Mouse (Mus musculus) forebrain, embryonic 15.5 days (tissue): Measurements from ENCODE around the gene Ccdc91. TPM values are rescaled to one million over a fixed set of nuclear protein-coding genes. Genes with fewer than 3 reads are reported as not detected.
A peak's percentile ranks its signal among the peaks of the same experiment; 100 is the strongest.

Experiments
- ATAC-seq: fragments of 200-750 bp; cut with Nextera tagmentation; replicated peaks from 2 replicates; pipeline ENCODE4 v1.8.0; 2017; ENCODE audit warnings: mild to moderate bottlenecking, moderate TSS enrichment, moderate library complexity
- H3K27ac ChIP-seq: fragments of 300-500 bp; sonication (generic); replicated peaks from 2 replicates; pipeline ENCODE4 v1.5.1; 2015; ENCODE audit warnings: mild to moderate bottlenecking, inconsistent platforms
- H3K27me3 ChIP-seq: fragments of 300-500 bp; sonication (generic); 2 replicates; pipeline ENCODE4 v1.6.1; 2015; ENCODE audit warnings: inconsistent platforms
- H3K36me3 ChIP-seq: fragments of 300-500 bp; sonication (generic); 2 replicates; pipeline ENCODE4 v1.6.1; 2015; ENCODE audit warnings: mild to moderate bottlenecking, inconsistent platforms
- H3K4me1 ChIP-seq: fragments of 300-500 bp; sonication (generic); 2 replicates; pipeline ENCODE4 v1.6.1; 2015; ENCODE audit warnings: inconsistent platforms
- H3K4me2 ChIP-seq: fragments of 300-500 bp; sonication (generic); replicated peaks from 2 replicates; pipeline ENCODE4 v1.6.1; 2015; ENCODE audit warnings: mild to moderate bottlenecking, inconsistent platforms
- H3K4me3 ChIP-seq: fragments of 300-500 bp; sonication (generic); 2 replicates; pipeline ENCODE4 v1.5.1; 2015; ENCODE audit warnings: mild to moderate bottlenecking, inconsistent platforms
- H3K9ac ChIP-seq: fragments of 300-500 bp; sonication (generic); replicated peaks from 2 replicates; pipeline ENCODE4 v1.6.1; 2015; ENCODE audit warnings: mild to moderate bottlenecking, inconsistent platforms
- H3K9me3 ChIP-seq: fragments of 300-500 bp; sonication (generic); 2 replicates; pipeline ENCODE4 v1.6.1; 2016; ENCODE audit warnings: inconsistent platforms
- WGBS: fragments of 180-500 bp; shearing (Covaris S2); methylation state at CpG from one replicate; pipeline ENCODE4 v1.1.7; 2015; ENCODE audit warnings: mixed read lengths; 5-methylcytosine and 5-hydroxymethylcytosine counted together
- polyA plus RNA-seq: library from polyadenylated mRNA; unstranded; fragments of >200 nt; fragmentation: Nextera tagmentation; extraction: Ambion mirVana; gene quantifications from 2 replicates; pipeline ENCODE4 v1.2.1, GENCODE M21; 2015

Gene Ccdc91
- polyA plus RNA-seq, 1 experiment from 2014 or later: 37.9 TPM

GRCm38 (mm10) chr6:147510516-147510915, 34.9 kb downstream of the Ccdc91 start:
- H3K27me3 ChIP-seq: no peaks in the 10 kb centered on the region
- H3K27ac ChIP-seq: no peak overlapping the region
- H3K9ac ChIP-seq: no peak overlapping the region
- no peaks in the 10 kb centered on the region for H3K9me3 ChIP-seq
- no peak overlapping the region for H3K4me2 ChIP-seq
- ATAC-seq: no peak
- H3K4me3 ChIP-seq: no peak overlapping the region
- no peaks in the 10 kb centered on the region for H3K4me1 ChIP-seq
- WGBS: 96% methylated on average over 2 of the region's 2 CpGs
- no peaks in the 10 kb centered on the region for H3K36me3 ChIP-seq

DNA sequence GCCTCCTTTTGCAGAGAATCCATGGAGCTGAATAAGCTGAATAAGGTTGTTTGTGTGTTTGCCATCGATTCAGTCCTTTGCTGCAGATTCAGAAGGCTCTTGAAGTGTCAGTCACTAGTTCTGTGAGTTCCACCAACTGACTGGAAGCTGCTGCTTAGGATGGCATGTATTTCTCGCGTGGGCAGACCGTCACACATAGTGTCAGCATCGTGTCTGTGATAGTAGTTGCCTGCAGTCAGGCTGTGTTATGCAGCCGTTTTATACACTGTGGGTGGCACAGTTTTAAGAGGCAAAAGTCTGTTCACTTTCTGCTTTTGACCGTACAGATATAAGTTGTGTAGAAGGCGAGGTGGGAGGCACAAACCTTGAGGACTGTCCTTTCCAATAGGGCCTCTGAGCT, 42.3 kb downstream of the Ccdc91 start:
- no peak overlapping the region for H3K4me3 ChIP-seq
- no peaks in the 10 kb centered on the region for H3K36me3 ChIP-seq
- 77% methylated on average over 8 of the region's 8 CpGs for WGBS
- no peak overlapping the region for H3K27ac ChIP-seq
- no peak for ATAC-seq
- H3K9ac ChIP-seq: no peak overlapping the region
- H3K4me2 ChIP-seq: no peak overlapping the region
- H3K27me3 ChIP-seq: no peaks in the 10 kb centered on the region
- no peaks in the 10 kb centered on the region for H3K4me1 ChIP-seq
- H3K9me3 ChIP-seq: no peaks in the 10 kb centered on the region

GRCm38 (mm10) chr6:147525236-147525635, 49.6 kb downstream of the Ccdc91 start:
- no peaks in the 10 kb centered on the region for H3K9me3 ChIP-seq
- H3K9ac ChIP-seq: no peak overlapping the region
- H3K36me3 ChIP-seq: no peaks in the 10 kb centered on the region
- no peak for ATAC-seq
- no peak overlapping the region for H3K4me3 ChIP-seq
- no peak overlapping the region for H3K27ac ChIP-seq
- no peaks in the 10 kb centered on the region for H3K4me1 ChIP-seq
- H3K4me2 ChIP-seq: no peak overlapping the region
- H3K27me3 ChIP-seq: no peaks in the 10 kb centered on the region

GRCm38 (mm10) chr6:147534971-147535370, 59.3 kb downstream of the Ccdc91 start:
- Histone ChIP-seq H3K4me1 (no peaks in the 10 kb centered on the region), H3K27me3 (no peaks in the 10 kb centered on the region), H3K9ac (no peak overlapping the region), H3K36me3 (no peaks in the 10 kb centered on the region), H3K9me3 (no peaks in the 10 kb centered on the region), H3K4me2 (no peak overlapping the region), H3K4me3 (no peak overlapping the region), H3K27ac (no peak overlapping the region)
- 91% methylated on average over 5 of the region's 5 CpGs for WGBS
- ATAC-seq: no peak

GRCm38 (mm10) chr6:147538236-147538635, 62.6 kb downstream of the Ccdc91 start:
- 97% methylated on average over 5 of the region's 5 CpGs for WGBS
- no peak overlapping the region for H3K4me3 ChIP-seq
- no peaks in the 10 kb centered on the region for H3K4me1 ChIP-seq
- no peaks in the 10 kb centered on the region for H3K27me3 ChIP-seq
- H3K9ac ChIP-seq: no peak overlapping the region
- H3K9me3 ChIP-seq: no peaks in the 10 kb centered on the region
- ATAC-seq: no peak
- no peak overlapping the region for H3K27ac ChIP-seq
- no peaks in the 10 kb centered on the region for H3K36me3 ChIP-seq
- H3K4me2 ChIP-seq: no peak overlapping the region

GRCm38 (mm10) chr6:147539056-147539600, 63.5 kb downstream of the Ccdc91 start:
- no peak overlapping the region for H3K4me2 ChIP-seq
- H3K9ac ChIP-seq: no peak overlapping the region
- 81% methylated on average over 7 of the region's 7 CpGs for WGBS
- H3K4me1 ChIP-seq: no peaks in the 10 kb centered on the region
- H3K27ac ChIP-seq: no peak overlapping the region
- no peaks in the 10 kb centered on the region for H3K36me3 ChIP-seq
- H3K4me3 ChIP-seq: no peak overlapping the region
- H3K27me3 ChIP-seq: no peaks in the 10 kb centered on the region
- ATAC-seq: no peak
- no peaks in the 10 kb centered on the region for H3K9me3 ChIP-seq

DNA sequence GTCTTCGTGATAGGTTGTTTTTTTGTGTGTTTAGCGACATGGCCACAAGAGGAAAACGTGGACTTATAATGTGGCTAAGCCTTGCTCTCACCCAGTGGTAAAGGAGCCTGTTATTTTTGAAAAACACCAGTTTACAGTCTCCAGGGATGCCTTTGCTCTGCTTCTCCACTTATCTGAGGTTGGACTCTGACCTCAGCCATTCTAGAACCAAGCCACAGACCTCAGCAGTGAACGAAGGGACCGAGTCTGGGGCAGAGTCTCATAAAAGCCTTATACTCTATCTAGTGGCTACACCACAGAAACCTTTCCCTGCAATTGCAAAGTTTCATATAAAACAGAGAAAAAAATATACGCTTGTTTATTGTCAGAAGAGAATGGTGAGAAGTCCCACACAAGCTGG, 65.3 kb downstream of the Ccdc91 start:
- 94% methylated on average over 6 of the region's 6 CpGs for WGBS
- Histone ChIP-seq H3K4me1 (no peaks in the 10 kb centered on the region), H3K36me3 (no peaks in the 10 kb centered on the region), H3K4me3 (no peak overlapping the region), H3K27me3 (no peaks in the 10 kb centered on the region), H3K4me2 (no peak overlapping the region), H3K9ac (no peak overlapping the region), H3K9me3 (no peaks in the 10 kb centered on the region), H3K27ac (no peak overlapping the region)
- ATAC-seq: no peak

- WGBS: 80% methylated on average over 6 of the region's 6 CpGs
- Histone ChIP-seq H3K36me3 (no peaks in the 10 kb centered on the region), H3K9ac (no peak overlapping the region), H3K4me3 (no peak overlapping the region), H3K9me3 (no peaks in the 10 kb centered on the region), H3K27me3 (no peaks in the 10 kb centered on the region), H3K4me1 (no peaks in the 10 kb centered on the region), H3K4me2 (no peak overlapping the region), H3K27ac (no peak overlapping the region)
- ATAC-seq: no peak
Measured at GRCm38 (mm10) chr6:147555591-147555990, 80.0 kb downstream of the Ccdc91 start.

GRCm38 (mm10) chr6:147559316-147559715, 83.7 kb downstream of the Ccdc91 start:
- Histone ChIP-seq H3K4me1 (no peaks in the 10 kb centered on the region), H3K27me3 (no peaks in the 10 kb centered on the region), H3K9ac (no peak overlapping the region), H3K9me3 (no peaks in the 10 kb centered on the region), H3K4me3 (no peak overlapping the region), H3K4me2 (no peak overlapping the region), H3K27ac (no peak overlapping the region), H3K36me3 (no peaks in the 10 kb centered on the region)
- no peak for ATAC-seq
- 78% methylated on average over 3 of the region's 3 CpGs for WGBS

DNA sequence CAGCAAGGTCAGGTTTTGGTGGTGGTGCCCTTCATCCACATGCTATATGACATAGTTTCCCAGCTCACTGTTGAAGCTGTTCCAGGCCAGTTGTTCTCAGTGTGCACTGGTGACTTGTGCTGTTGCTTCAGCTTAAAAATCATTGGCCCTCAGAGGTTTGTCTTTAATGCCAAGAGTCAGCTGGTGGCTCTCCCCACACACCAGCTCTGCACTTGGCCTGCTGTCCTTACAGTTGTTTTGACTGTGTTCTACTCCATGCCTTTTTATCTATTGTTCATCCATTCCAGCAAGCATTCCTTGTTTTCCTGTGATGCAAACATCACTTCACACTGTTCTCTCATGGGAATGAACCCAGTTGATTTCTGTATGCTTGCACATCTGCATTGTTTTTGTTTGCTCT, 84.8 kb downstream of the Ccdc91 start:
- ATAC-seq: no peak
- Histone ChIP-seq H3K9me3 (no peaks in the 10 kb centered on the region), H3K9ac (no peak overlapping the region), H3K27me3 (no peaks in the 10 kb centered on the region), H3K4me2 (no peak overlapping the region), H3K27ac (no peak overlapping the region), H3K4me1 (no peaks in the 10 kb centered on the region), H3K4me3 (no peak overlapping the region), H3K36me3 (no peaks in the 10 kb centered on the region)

DNA sequence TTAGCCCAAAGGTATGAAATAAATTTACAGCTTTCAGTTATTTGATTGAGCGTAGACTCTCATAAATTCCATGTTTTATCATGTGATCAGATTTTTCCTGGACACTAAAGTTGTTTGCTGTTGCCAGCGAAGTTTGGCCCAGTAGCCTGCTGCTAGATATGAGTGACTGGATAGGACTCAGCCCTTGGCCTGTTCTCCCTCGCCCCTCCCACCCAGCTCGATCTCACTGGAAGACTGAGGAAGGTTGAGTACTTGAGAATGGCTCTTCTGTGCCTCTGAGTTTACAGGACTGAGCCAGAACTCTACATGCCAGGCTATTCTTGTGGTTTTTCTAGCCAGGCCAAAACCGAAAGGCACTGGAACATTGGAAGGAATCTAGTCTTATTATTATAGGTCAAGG, 93.6 kb downstream of the Ccdc91 start:
- ATAC-seq: no peak
- H3K4me2 ChIP-seq: no peak overlapping the region
- H3K36me3 ChIP-seq: no peaks in the 10 kb centered on the region
- 94% methylated on average over 5 of the region's 5 CpGs for WGBS
- H3K9me3 ChIP-seq: no peaks in the 10 kb centered on the region
- H3K4me3 ChIP-seq: no peak overlapping the region
- no peak overlapping the region for H3K9ac ChIP-seq
- H3K4me1 ChIP-seq: no peaks in the 10 kb centered on the region
- H3K27me3 ChIP-seq: no peaks in the 10 kb centered on the region
- no peak overlapping the region for H3K27ac ChIP-seq

DNA sequence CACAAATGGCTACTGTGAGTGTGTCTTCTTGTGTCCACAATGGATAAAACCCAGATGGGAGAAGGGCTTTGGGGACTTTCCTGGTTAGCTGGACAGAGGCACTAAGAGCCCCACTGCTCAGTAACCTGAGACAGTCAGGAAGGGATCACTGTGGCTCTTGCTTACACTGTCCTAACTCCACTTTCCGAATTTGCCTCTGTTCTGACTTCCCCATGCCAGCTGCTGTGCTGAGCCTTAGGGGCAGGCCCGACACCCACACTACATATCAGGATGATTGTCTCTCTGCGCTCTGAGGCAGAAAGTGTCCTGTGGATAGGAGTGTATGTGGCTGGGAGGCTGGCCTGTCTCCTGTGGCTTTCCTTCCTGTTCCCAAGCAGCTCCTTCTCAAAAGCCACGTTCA, 97.5 kb downstream of the Ccdc91 start:
- H3K4me2 ChIP-seq: no peak overlapping the region
- peaks cover 5% of the 10 kb centered on the region for H3K4me1 ChIP-seq
- H3K36me3 ChIP-seq: no peaks in the 10 kb centered on the region
- H3K9me3 ChIP-seq: no peaks in the 10 kb centered on the region
- 77% methylated on average over 4 of the region's 4 CpGs for WGBS
- no peak for ATAC-seq
- H3K9ac ChIP-seq: no peak overlapping the region
- no peak overlapping the region for H3K27ac ChIP-seq
- no peaks in the 10 kb centered on the region for H3K27me3 ChIP-seq
- H3K4me3 ChIP-seq: no peak overlapping the region

- H3K9ac ChIP-seq: no peak overlapping the region
- no peak overlapping the region for H3K4me3 ChIP-seq
- H3K27ac ChIP-seq: no peak overlapping the region
- no peak overlapping the region for H3K4me2 ChIP-seq
- peak; percentile 53; the same call in 1 of the 2 replicates for ATAC-seq
- H3K9me3 ChIP-seq: no peaks in the 10 kb centered on the region
- H3K36me3 ChIP-seq: no peaks in the 10 kb centered on the region
- H3K27me3 ChIP-seq: no peaks in the 10 kb centered on the region
- 68% methylated on average over 5 of the region's 5 CpGs for WGBS
- peaks cover 5% of the 10 kb centered on the region for H3K4me1 ChIP-seq
Measured at GRCm38 (mm10) chr6:147574454-147575182, 99.0 kb downstream of the Ccdc91 start.
